Mouse (Mus musculus) C2C12 (cell line): Measurements from ENCODE around the gene Glyctk.

Experiments used
- CEBPB ChIP-seq: IDR thresholded peaks from one replicate; pipeline ENCODE4 v1.6.1; 2011; ENCODE audit warnings: low read depth, mild to moderate bottlenecking, control low read depth, moderate library complexity
- CTCF ChIP-seq: IDR thresholded peaks from one replicate; pipeline ENCODE4 v1.5.1; 2011; ENCODE audit not compliant: control insufficient read depth, insufficient read depth, insufficient read length
- FOSL1 ChIP-seq: IDR thresholded peaks from one replicate; pipeline ENCODE4 v1.8.0; 2011; ENCODE audit warnings: mild to moderate bottlenecking, low read length; ENCODE audit not compliant: poor library complexity, insufficient read depth, severe bottlenecking
- MYOD1 ChIP-seq: IDR thresholded peaks from one replicate; pipeline ENCODE4 v1.6.1; 2011; ENCODE audit warnings: low read depth; ENCODE audit not compliant: control insufficient read depth, insufficient read length
- USF1 ChIP-seq: IDR thresholded peaks from one replicate; pipeline ENCODE4 v1.6.1; 2011; ENCODE audit warnings: low read depth, mild to moderate bottlenecking, control low read depth, moderate library complexity

DNA sequence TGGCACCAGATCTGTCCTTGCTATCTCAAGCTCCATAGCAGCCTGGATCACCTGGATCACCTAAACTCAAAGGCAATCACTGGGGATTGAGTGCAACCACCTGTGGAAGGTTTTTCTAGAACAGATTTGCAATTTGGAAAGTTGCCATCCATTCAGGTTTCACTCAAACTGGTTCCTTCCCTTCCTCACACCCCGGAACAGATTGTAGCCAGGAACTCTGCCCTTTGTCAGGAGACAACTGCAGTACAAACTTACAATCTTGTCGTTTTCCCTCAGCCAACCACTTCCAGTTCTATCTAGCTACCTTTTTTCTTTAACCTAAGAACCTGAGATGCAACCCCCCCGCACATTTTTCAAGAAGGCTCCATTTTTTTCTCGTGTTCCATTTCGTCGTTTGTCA is 12.0 kb upstream of the Glyctk start:
- TF ChIP-seq CEBPB = no peak
- TF ChIP-seq CTCF = no peak
- no peak for TF ChIP-seq FOSL1
- no peak for TF ChIP-seq MYOD1
- TF ChIP-seq USF1 = no peak
